Mouse (Mus musculus) liver, embryonic 16.5 days (tissue): ENCODE data around the gene Smyd3. TPM values are rescaled to one million over a fixed set of nuclear protein-coding genes. Genes with fewer than 3 reads are reported as not detected.

Experiments used
- ATAC-seq: fragments of 200-750 bp; cut with Nextera tagmentation; 2 replicates; pipeline ENCODE4 v1.8.0; 2017; ENCODE audit warnings: low read depth, mild to moderate bottlenecking, moderate number of reproducible peaks, moderate library complexity
- H3K27ac ChIP-seq: fragments of 300-500 bp; sonication (generic); 2 replicates; pipeline ENCODE4 v1.5.1; 2014; ENCODE audit warnings: mild to moderate bottlenecking, low read length
- H3K27me3 ChIP-seq: fragments of 300-500 bp; sonication (generic); 2 replicates; pipeline ENCODE4 v1.6.1; 2014; ENCODE audit warnings: low read depth, low read length, mixed read lengths; ENCODE audit not compliant: control insufficient read depth, insufficient read depth
- H3K36me3 ChIP-seq: fragments of 300-500 bp; sonication (generic); 2 replicates; pipeline ENCODE4 v1.6.1; 2014; ENCODE audit warnings: mild to moderate bottlenecking; ENCODE audit not compliant: control insufficient read depth, insufficient read depth
- H3K4me1 ChIP-seq: fragments of 300-500 bp; sonication (generic); 2 replicates; pipeline ENCODE4 v1.6.1; 2014; ENCODE audit warnings: low read depth, low read length, mixed read lengths; ENCODE audit not compliant: control insufficient read depth
- H3K4me2 ChIP-seq: fragments of 300-500 bp; sonication (generic); 2 replicates; pipeline ENCODE4 v1.6.1; 2014; ENCODE audit warnings: low read depth, low read length, mixed read lengths
- H3K4me3 ChIP-seq: fragments of 300-500 bp; sonication (generic); 2 replicates; pipeline ENCODE4 v1.5.1; 2014; ENCODE audit warnings: low read depth, mild to moderate bottlenecking, low read length
- H3K9ac ChIP-seq: fragments of 300-500 bp; sonication (generic); 2 replicates; pipeline ENCODE4 v1.6.1; 2014; ENCODE audit warnings: low read depth, low read length
- H3K9me3 ChIP-seq: fragments of 300-500 bp; sonication (generic); replicated peaks from 2 replicates; pipeline ENCODE4 v1.6.1; 2016; ENCODE audit warnings: low read length; ENCODE audit not compliant: control insufficient read depth
- WGBS: fragments of 180-500 bp; shearing (Covaris S2); extraction: QIAGEN DNeasy Blood & Tissue Kit; methylation state at CpG from one replicate; pipeline ENCODE4 v1.1.7; 2014; ENCODE audit not compliant: insufficient replicate concordance; 5-methylcytosine and 5-hydroxymethylcytosine counted together
- polyA plus RNA-seq: library from polyadenylated mRNA; unstranded; fragments of >200 nt; fragmentation: Nextera tagmentation; extraction: Ambion mirVana; gene quantifications from 2 replicates; pipeline ENCODE4 v1.2.1, GENCODE M21; 2015

Gene Smyd3
- polyA plus RNA-seq, 1 experiment from 2014 or later, result 6.4 TPM

GRCm38 (mm10) chr1:179231777-179232661, 285.8 kb downstream of the Smyd3 start:
- no peak overlapping the region for H3K4me3 ChIP-seq
- H3K27ac ChIP-seq, result no peak overlapping the region
- H3K9me3 ChIP-seq, result no peaks in the 10 kb centered on the region
- no peak overlapping the region for H3K9ac ChIP-seq
- 50% methylated on average over 13 of the region's 13 CpGs for WGBS
- no peak for ATAC-seq
- H3K4me2 ChIP-seq, result no peak overlapping the region
- no peaks in the 10 kb centered on the region for H3K36me3 ChIP-seq
- H3K4me1 ChIP-seq, result no peaks in the 10 kb centered on the region; the same call in 1 of the 2 replicates
- H3K27me3 ChIP-seq, result no peaks in the 10 kb centered on the region

DNA sequence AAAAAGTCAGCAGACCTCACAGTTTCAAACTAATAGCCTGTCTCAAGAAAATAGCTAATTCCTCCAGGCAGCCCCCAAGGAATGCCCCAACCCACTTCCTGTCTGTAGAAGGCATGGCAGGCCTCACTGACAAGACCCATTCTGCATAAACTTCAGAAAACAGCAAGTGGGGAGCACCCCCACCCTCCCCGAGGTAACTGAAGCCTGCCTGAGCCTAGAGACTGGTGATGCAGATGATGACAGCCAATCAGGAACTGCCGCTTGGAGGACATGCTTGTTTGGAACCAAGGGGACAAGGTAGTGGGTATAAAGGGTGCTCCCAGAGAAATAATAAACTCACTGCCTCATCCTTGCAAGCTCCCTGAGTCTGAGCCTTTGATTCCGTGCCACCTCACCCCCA, 288.3 kb downstream of the Smyd3 start:
- Histone ChIP-seq H3K4me3 (no peak overlapping the region), H3K36me3 (no peaks in the 10 kb centered on the region)
- ATAC-seq, result no peak

DNA sequence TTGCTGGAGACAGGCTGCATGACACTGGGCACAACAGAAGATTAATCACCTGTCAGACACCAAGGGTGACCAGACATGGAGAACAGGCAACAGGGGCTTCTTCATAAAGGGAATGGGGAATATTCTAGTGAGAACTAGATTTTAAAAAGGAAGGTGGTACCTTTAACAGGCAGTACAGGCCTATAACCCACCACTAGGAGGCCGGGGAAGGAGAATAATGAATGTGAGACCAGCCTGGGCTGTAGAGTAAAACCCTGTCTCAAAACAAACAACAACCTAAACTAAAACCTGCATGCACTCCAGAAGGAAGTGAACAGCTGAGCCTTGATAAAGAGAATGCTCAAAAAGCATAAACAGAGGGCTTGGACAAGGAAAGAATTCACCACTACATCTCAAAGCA, 297.6 kb downstream of the Smyd3 start:
- 52% methylated on average over 1 of the region's 1 CpGs for WGBS
- Histone ChIP-seq H3K27me3 (no peaks in the 10 kb centered on the region), H3K27ac (no peak overlapping the region), H3K4me3 (no peak overlapping the region), H3K4me1 (no peaks in the 10 kb centered on the region), H3K9ac (no peak overlapping the region), H3K4me2 (no peak overlapping the region), H3K36me3 (no peaks in the 10 kb centered on the region), H3K9me3 (no peaks in the 10 kb centered on the region)
- no peak for ATAC-seq

More for the DNA sequence above, 288.3 kb downstream of the Smyd3 start:
- Histone ChIP-seq H3K9me3 (no peaks in the 10 kb centered on the region), H3K9ac (no peak overlapping the region), H3K27ac (no peak overlapping the region), H3K4me2 (no peak overlapping the region), H3K27me3 (no peaks in the 10 kb centered on the region), H3K4me1 (no peaks in the 10 kb centered on the region)
- WGBS, result 49% methylated on average over 3 of the region's 3 CpGs

DNA sequence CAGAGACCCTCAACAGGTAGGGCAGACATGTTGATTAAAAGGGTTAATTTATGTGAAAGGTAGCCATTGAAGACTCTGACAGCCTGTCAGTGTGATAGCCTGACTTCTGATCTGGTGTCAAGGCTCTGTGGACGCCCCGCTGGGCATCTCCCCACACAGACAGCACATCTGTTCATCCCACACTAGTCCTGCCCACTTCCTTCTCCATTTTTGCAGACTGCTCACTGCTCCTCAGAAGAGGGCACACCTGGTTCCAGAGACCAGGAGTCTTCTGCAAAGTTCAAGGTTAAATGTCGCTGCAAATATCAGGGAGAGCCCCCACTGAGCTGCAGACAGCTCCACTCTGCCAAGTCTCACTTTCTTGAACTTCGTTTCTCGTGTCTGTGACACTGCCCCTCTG, 299.8 kb downstream of the Smyd3 start:
- ATAC-seq, result no peak
- no peak overlapping the region for H3K27ac ChIP-seq
- no peaks in the 10 kb centered on the region for H3K27me3 ChIP-seq
- H3K4me3 ChIP-seq, result no peak overlapping the region
- no peak overlapping the region for H3K4me2 ChIP-seq
- 45% methylated on average over 5 of the region's 5 CpGs for WGBS
- H3K36me3 ChIP-seq, result no peaks in the 10 kb centered on the region
- no peak overlapping the region for H3K9ac ChIP-seq
- no peaks in the 10 kb centered on the region for H3K4me1 ChIP-seq
- H3K9me3 ChIP-seq, result no peaks in the 10 kb centered on the region

DNA sequence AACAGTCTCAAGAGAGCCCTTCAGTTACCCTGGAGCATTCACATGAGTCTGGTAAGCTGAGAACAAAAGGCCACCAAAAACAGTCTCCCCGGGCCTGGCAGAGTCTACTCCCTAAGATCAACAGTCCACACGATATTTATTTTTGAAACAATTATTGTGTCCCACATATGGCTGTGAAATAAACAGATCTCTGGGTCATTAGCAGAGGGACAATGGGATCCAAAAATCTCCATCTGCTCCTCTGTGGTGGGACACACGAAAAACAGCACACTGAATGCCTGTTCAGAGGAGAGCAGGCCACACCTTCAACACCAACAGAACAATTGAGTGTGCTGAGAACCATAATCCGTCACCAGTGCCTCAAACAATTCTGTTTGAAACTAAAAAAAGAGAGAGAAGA, 300.8 kb downstream of the Smyd3 start:
- no peak for ATAC-seq
- no peaks in the 10 kb centered on the region for H3K27me3 ChIP-seq
- no peaks in the 10 kb centered on the region for H3K36me3 ChIP-seq
- WGBS, result 51% methylated on average over 4 of the region's 4 CpGs
- H3K4me2 ChIP-seq, result no peak overlapping the region
- no peak overlapping the region for H3K9ac ChIP-seq
- H3K9me3 ChIP-seq, result no peaks in the 10 kb centered on the region
- no peak overlapping the region for H3K27ac ChIP-seq
- H3K4me3 ChIP-seq, result no peak overlapping the region
- H3K4me1 ChIP-seq, result no peaks in the 10 kb centered on the region

DNA sequence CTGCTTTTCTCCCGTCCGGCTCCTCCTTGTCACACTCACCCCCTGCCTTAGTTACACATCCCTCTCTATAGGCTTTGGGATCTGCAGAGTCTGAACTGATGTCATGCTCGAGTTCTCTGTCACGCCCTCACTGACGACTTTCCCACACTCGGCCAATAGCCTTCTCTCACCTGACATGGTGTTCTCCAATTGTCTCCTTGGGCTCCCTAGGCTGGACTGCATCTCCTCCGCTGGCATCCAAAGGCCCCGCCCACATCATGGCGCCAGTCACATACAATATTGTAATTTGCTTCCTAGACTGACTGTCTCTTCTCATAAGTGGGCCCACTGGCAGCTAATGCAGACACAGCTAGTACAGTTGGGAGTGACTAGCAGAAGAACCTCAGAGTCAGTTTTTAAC, 304.5 kb downstream of the Smyd3 start:
- Histone ChIP-seq H3K27ac (no peak overlapping the region), H3K4me1 (no peaks in the 10 kb centered on the region), H3K4me2 (no peak overlapping the region), H3K36me3 (no peaks in the 10 kb centered on the region), H3K27me3 (no peaks in the 10 kb centered on the region), H3K9ac (no peak overlapping the region), H3K9me3 (no peaks in the 10 kb centered on the region), H3K4me3 (no peak overlapping the region)
- no peak for ATAC-seq
- 78% methylated on average over 9 of the region's 9 CpGs for WGBS

GRCm38 (mm10) chr1:179212295-179212694, 305.5 kb downstream of the Smyd3 start:
- no peaks in the 10 kb centered on the region for H3K27me3 ChIP-seq
- H3K27ac ChIP-seq, result no peak overlapping the region
- H3K4me3 ChIP-seq, result no peak overlapping the region
- no peaks in the 10 kb centered on the region for H3K9me3 ChIP-seq
- ATAC-seq, result no peak
- H3K4me2 ChIP-seq, result no peak overlapping the region
- H3K4me1 ChIP-seq, result no peaks in the 10 kb centered on the region
- no peak overlapping the region for H3K9ac ChIP-seq
- H3K36me3 ChIP-seq, result no peaks in the 10 kb centered on the region
- WGBS, result 42% methylated on average over 7 of the region's 7 CpGs

- H3K27ac ChIP-seq, result no peak overlapping the region
- 68% methylated on average over 4 of the region's 4 CpGs for WGBS
- no peaks in the 10 kb centered on the region for H3K4me1 ChIP-seq
- H3K4me3 ChIP-seq, result no peak overlapping the region
- no peaks in the 10 kb centered on the region for H3K9me3 ChIP-seq
- H3K9ac ChIP-seq, result no peak overlapping the region
- no peaks in the 10 kb centered on the region for H3K36me3 ChIP-seq
- no peak for ATAC-seq
- no peaks in the 10 kb centered on the region for H3K27me3 ChIP-seq
- H3K4me2 ChIP-seq, result no peak overlapping the region
Observed at GRCm38 (mm10) chr1:179211313-179211712, 306.5 kb downstream of the Smyd3 start.

DNA sequence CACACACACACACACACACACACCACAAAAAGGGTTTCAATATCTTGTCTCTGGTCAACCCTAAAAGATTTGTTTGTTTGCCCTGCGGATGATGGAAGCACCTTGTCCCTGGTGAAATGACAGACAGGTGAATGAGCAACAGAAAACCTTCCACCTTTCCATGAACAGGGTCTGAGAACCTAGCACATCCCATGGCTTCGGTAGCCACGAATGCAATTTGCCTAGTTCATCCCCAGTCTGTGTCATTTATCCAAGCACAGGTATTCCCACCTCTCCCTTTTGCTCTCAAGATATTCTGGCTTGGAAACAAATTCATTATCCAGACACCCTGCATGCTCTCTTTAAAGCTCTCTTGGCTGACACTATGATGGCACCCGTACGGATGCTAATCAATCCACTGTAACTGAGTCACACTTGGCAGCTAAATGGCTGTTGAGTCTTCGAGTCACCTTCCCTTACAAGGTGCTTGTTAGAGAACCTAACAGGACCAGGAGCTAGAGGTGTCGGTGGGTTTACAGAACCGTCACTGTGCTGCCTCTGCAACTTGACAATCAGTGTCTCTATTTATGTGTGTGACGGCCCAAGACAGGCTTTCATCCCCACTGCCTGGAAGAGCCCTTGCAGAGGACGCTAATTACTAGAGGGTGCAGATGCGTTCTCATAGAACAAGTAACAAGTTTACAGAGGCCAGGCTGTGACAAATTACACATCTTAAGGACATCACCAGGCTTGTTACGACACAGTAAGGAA, 309.8 kb downstream of the Smyd3 start:
- no peaks in the 10 kb centered on the region for H3K4me1 ChIP-seq
- no peaks in the 10 kb centered on the region for H3K36me3 ChIP-seq
- no peak overlapping the region for H3K27ac ChIP-seq
- no peak for ATAC-seq
- no peak overlapping the region for H3K4me2 ChIP-seq
- H3K27me3 ChIP-seq, result no peaks in the 10 kb centered on the region
- H3K4me3 ChIP-seq, result no peak overlapping the region
- no peak overlapping the region for H3K9ac ChIP-seq
- 64% methylated on average over 12 of the region's 12 CpGs for WGBS
- no peaks in the 10 kb centered on the region for H3K9me3 ChIP-seq
